ENCODE assay signal across 20 mouse cellular contexts in the genomic region with DNA sequence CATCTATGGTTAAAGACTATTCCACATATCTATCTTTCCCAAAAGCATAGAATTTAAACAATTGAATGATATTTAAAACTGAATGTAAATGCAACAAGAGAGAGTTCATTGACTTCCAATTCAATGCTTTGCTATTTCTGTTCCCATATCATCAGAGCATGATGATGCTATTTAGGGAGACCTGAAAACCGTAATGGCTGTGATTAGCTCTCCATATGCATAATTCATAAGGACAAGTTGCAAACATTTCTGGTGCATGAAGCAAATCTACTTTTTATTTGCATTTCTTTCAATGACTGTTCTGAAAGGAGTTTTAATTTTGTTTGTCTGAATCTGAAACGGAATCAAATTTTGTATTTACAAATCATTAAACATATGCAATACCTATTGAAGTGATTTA.
"Had no signal": no experiment of that assay in that cellular context is flagged by ENCODE, and none has a peak within 500 bp of the region (broad histone marks: within the 10 kb centered on the region; RNA-seq: fewer than 3 reads in every experiment).

No protein-coding gene starts in this region.

- ATAC-seq: lung, postnatal 0 days; midbrain, embryonic 16.5 days had no signal

- H3K9ac ChIP-seq: lung, embryonic 15.5 days; midbrain, embryonic 12.5 days; neural tube, embryonic 13.5 days; neural tube, embryonic 15.5 days had no signal

- H3K4me3 ChIP-seq: lung, embryonic 15.5 days; midbrain, embryonic 10.5 days; midbrain, embryonic 12.5 days; myocyte; neural tube, embryonic 13.5 days; neural tube, embryonic 15.5 days had no signal

- H3K36me3 ChIP-seq: lung, embryonic 15.5 days; midbrain, embryonic 10.5 days; midbrain, embryonic 12.5 days; neural tube, embryonic 13.5 days; neural tube, embryonic 15.5 days had no signal

- H3K9me3 ChIP-seq: lung, embryonic 15.5 days; midbrain, embryonic 10.5 days; midbrain, embryonic 12.5 days; neural tube, embryonic 13.5 days; neural tube, embryonic 15.5 days had no signal

- H3K4me2 ChIP-seq: lung, embryonic 15.5 days; midbrain, embryonic 12.5 days; neural tube, embryonic 13.5 days; neural tube, embryonic 15.5 days had no signal

- H3K27me3 ChIP-seq: lung, embryonic 15.5 days; midbrain, embryonic 12.5 days; neural tube, embryonic 13.5 days; neural tube, embryonic 15.5 days had no signal

- H3K27ac ChIP-seq: lung, embryonic 15.5 days; midbrain, embryonic 10.5 days; midbrain, embryonic 12.5 days; neural tube, embryonic 13.5 days; neural tube, embryonic 15.5 days had no signal

- H3K4me1 ChIP-seq: lung, embryonic 15.5 days; midbrain, embryonic 10.5 days; midbrain, embryonic 12.5 days; neural tube, embryonic 13.5 days; neural tube, embryonic 15.5 days had no signal

- DNase-seq: lung, adult 2 months; lung, postnatal 14 days; lung, postnatal 36 days; midbrain, embryonic 14.5 days; retina, postnatal 1 day; right cerebral cortex, adult 18-20 months; right cerebral cortex, postnatal 25 days; right cerebral cortex, postnatal 4 days; spleen, adult 18-20 months; thymus, adult 2 months; thymus, postnatal 25 days; thymus, postnatal 4 days had no signal
